Mouse (Mus musculus): ENCODE measurements around the gene Olfr659.

DNA sequence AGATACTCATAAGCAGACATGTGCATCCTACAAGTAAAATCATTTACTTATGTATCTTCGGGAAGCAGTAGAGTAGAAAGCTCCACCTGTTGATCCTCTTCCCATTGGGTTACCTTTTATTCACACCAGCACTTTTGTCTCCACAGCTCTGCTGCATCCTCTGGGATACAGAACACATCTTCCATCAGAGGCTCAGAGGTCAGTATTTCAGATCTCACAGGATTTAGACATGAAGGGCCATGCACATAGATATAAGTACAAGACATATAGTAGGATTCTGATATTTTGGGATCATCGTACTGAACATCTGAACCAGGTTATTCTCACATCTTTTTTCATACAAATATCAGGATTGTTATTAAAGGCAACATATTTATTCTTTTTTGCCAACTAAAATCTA, 19.6 kb downstream of the Olfr659 start, which contains the start of gene Olfr661:
- TF ChIP-seq GATA1 (IDR thresholded peaks at IDR 0.05; ENCODE audit: low read length), result no peak
- no peak for TF ChIP-seq TAL1 (IDR thresholded peaks at IDR 0.05; ENCODE audit: low read length)

All from erythroblast, embryonic 14.5 days (primary cell).